Mouse (Mus musculus) lung, postnatal 0 days (tissue): Measurements from ENCODE around the gene Thra.

Experiments used
- CTCF ChIP-seq: IDR thresholded peaks from 2 replicates; pipeline ENCODE4 v1.5.1; 2016; ENCODE audit warnings: antibody characterized with exemption, mild to moderate bottlenecking
- EP300 ChIP-seq: IDR thresholded peaks from 2 replicates; pipeline ENCODE4 v1.6.1; 2016; ENCODE audit warnings: antibody characterized with exemption, mild to moderate bottlenecking, control low read depth

DNA sequence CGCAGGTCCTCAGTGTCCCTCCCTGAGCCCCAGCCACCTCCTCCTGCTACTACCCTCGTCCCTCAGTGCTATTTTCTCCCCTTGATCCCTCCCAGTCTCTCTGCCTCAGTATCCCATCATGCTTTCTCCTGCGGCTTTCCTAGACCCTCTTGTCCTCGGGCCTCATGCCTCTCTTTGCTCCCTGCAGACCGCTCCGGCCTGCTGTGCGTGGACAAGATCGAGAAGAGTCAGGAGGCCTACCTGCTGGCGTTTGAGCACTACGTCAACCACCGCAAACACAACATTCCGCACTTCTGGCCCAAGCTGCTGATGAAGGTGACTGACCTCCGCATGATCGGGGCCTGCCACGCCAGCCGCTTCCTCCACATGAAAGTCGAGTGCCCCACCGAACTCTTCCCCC, 23.7 kb downstream of the Thra start:
- no peak for TF ChIP-seq EP300
- no peak for TF ChIP-seq CTCF
